Mouse (Mus musculus) thymus, adult 2 months (tissue): ENCODE results near the gene Samd7.

Experiments used
- CTCF ChIP-seq: fragments of 200-500 bp; IDR thresholded peaks from 2 replicates; pipeline ENCODE4 v1.5.1; 2012; ENCODE audit warnings: mild to moderate bottlenecking, control low read depth, low read length, moderate library complexity, borderline replicate concordance; ENCODE audit not compliant: control insufficient read depth, poor library complexity, insufficient read depth; ENCODE audit errors: extremely low read depth
- POLR2A ChIP-seq: fragments of 200-500 bp; IDR thresholded peaks from 2 replicates; pipeline ENCODE4 v1.6.1; 2012; ENCODE audit warnings: mild to moderate bottlenecking, low read length, control low read depth, moderate library complexity; ENCODE audit not compliant: control insufficient read depth, poor library complexity, insufficient read depth; ENCODE audit errors: extremely low read depth

- no peak for TF ChIP-seq CTCF
- no peak for TF ChIP-seq POLR2A
Observed at GRCm38 (mm10) chr3:30697891-30698290, 48.2 kb upstream of the Samd7 start.
